Mouse (Mus musculus): ENCODE measurements around the gene Rnf144a. TPM values are rescaled to one million over a fixed set of nuclear protein-coding genes. Genes with fewer than 3 reads are reported as not detected.

Gene Rnf144a
- total and polyA plus RNA-seq, 3 experiments = not detected

- H3K79me2 ChIP-seq (ENCODE audit: control insufficient read depth, insufficient read depth, low read length, poor library complexity) = no peaks in the 10 kb centered on the region
- no peaks in the 10 kb centered on the region for H3K4me1 ChIP-seq (ENCODE audit: control insufficient read depth in 1 of 2, insufficient read depth in 2 of 2, low read length in 2 of 2)
- H3K9ac ChIP-seq (ENCODE audit: control insufficient read depth, low read depth, low read length, poor library complexity, severe bottlenecking) = no peak overlapping the region
- H3K36me3 ChIP-seq (ENCODE audit: control insufficient read depth in 1 of 2, insufficient read depth in 2 of 2, low read length in 2 of 2) = no peaks in the 10 kb centered on the region
- DNase-seq (ENCODE audit: low read depth, low spot score) = no peak
- no peaks in the 10 kb centered on the region for H3K9me3 ChIP-seq (replicated peaks; ENCODE audit: insufficient read depth, low read length)
- no peaks in the 10 kb centered on the region for H3K27me3 ChIP-seq (ENCODE audit: control insufficient read depth in 1 of 2, insufficient read depth in 2 of 2, low read length in 2 of 2)
- no peak overlapping the region for H3K4me3 ChIP-seq (ENCODE audit: control insufficient read depth in 1 of 2, insufficient read depth in 1 of 2, low read depth in 2 of 2, low read length in 2 of 2)
- H3K27ac ChIP-seq (ENCODE audit: control insufficient read depth, low read depth, low read length) = no peak overlapping the region
- no peak for TF ChIP-seq ZKSCAN1 (IDR thresholded peaks at IDR 0.05; ENCODE audit: low read depth, low read length)
- no peak for TF ChIP-seq USF2 (IDR thresholded peaks at IDR 0.05; ENCODE audit: borderline replicate concordance in 1 of 2, insufficient read depth in 1 of 2, low read depth in 1 of 2, low read length in 2 of 2)
- TF ChIP-seq JUND (IDR thresholded peaks at IDR 0.05; ENCODE audit: low read depth, low read length) = no peak
- TF ChIP-seq POLR2AphosphoS5 (IDR thresholded peaks at IDR 0.05; ENCODE audit: borderline replicate concordance, low read depth, low read length) = no peak
- TF ChIP-seq ELF1 (IDR thresholded peaks at IDR 0.05; ENCODE audit: low read depth, low read length) = no peak
- TF ChIP-seq E2F4 (IDR thresholded peaks at IDR 0.05; ENCODE audit: borderline replicate concordance, low read depth, low read length) = no peak
- TF ChIP-seq MYC (IDR thresholded peaks at IDR 0.05; ENCODE audit: low read depth, low read length) = no peak
- no peak for TF ChIP-seq ZC3H11A (IDR thresholded peaks at IDR 0.05; ENCODE audit: low read depth, low read length)
- no peak for TF ChIP-seq GABPA (IDR thresholded peaks at IDR 0.05; ENCODE audit: low read depth, low read length)
- no peak for TF ChIP-seq KAT2A (conservative IDR thresholded peaks at IDR 0.05; ENCODE audit: low read depth, low read length)
Measured at GRCm38 (mm10) chr12:26404781-26405702, 10.0 kb downstream of the Rnf144a start.

DNA sequence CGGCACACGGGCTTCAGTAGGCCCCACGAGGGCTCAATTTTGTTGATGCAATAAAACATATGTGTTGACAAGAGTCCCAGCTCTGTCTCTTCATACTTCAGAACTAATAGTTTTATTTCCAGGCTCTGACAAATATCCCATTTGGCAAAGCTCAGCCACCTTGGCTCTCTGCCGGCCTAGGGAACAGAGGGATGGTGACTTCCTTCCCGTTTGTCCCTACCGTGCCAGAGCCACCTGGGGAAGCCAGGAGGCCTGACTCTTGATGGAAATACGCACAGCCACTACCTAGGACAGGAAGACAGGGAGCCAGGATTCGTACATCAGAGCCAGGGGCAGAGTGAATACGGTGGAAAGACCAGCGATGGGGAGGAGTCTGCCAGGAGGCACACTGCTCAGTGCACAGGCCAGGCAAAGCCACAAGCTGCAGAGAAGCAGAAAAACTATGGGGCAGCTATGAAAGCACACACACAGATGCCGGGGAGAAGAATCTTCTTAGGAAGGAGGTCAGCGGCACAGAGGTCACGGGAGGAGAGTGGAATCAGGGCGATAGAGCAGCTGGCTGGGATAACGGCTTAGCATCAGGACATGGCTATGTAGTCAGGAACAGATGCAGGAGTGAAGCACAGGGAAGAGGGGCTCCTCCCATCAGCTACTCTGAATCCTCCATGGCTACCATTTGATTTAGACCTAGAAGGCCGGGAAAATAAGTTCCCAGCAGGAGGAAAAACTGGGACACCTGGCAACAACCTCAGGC, 11.5 kb downstream of the Rnf144a start:
- Histone ChIP-seq H3K4me1 (ENCODE audit: control insufficient read depth in 1 of 2, insufficient read depth in 2 of 2, low read length in 2 of 2) (no peaks in the 10 kb centered on the region), H3K9ac (ENCODE audit: control insufficient read depth, low read depth, low read length, poor library complexity, severe bottlenecking) (no peak overlapping the region), H3K27me3 (ENCODE audit: control insufficient read depth in 1 of 2, insufficient read depth in 2 of 2, low read length in 2 of 2) (no peaks in the 10 kb centered on the region), H3K4me3 (ENCODE audit: control insufficient read depth in 1 of 2, insufficient read depth in 1 of 2, low read depth in 2 of 2, low read length in 2 of 2) (no peak overlapping the region), H3K79me2 (ENCODE audit: control insufficient read depth, insufficient read depth, low read length, poor library complexity) (no peaks in the 10 kb centered on the region), H3K36me3 (ENCODE audit: control insufficient read depth in 1 of 2, insufficient read depth in 2 of 2, low read length in 2 of 2) (no peaks in the 10 kb centered on the region), H3K27ac (ENCODE audit: control insufficient read depth, low read depth, low read length) (no peak overlapping the region), H3K9me3 (replicated peaks; ENCODE audit: insufficient read depth, low read length) (no peaks in the 10 kb centered on the region)
- DNase-seq (ENCODE audit: low read depth, low spot score) = no peak
- TF ChIP-seq SMC3 (IDR thresholded peaks at IDR 0.05; ENCODE audit: low read depth, low read length) (no peak), CTCF (IDR thresholded peaks at IDR 0.05 in 2 of 3, conservative IDR thresholded peaks at IDR 0.05 in 1 of 3; ENCODE audit: control insufficient read depth in 1 of 3, insufficient read depth in 1 of 3, low read depth in 2 of 3, low read length in 3 of 3, poor library complexity in 1 of 3, severe bottlenecking in 1 of 3) (no peak), TAL1 (IDR thresholded peaks at IDR 0.05; ENCODE audit: low read length) (no peak), RAD21 (IDR thresholded peaks at IDR 0.05; ENCODE audit: low read depth, low read length) (no peak), ELF1 (IDR thresholded peaks at IDR 0.05; ENCODE audit: low read depth, low read length) (no peak), ZKSCAN1 (IDR thresholded peaks at IDR 0.05; ENCODE audit: low read depth, low read length) (no peak), NRF1 (IDR thresholded peaks at IDR 0.05; ENCODE audit: insufficient read depth, low read depth, low read length, poor library complexity, severe bottlenecking) (no peak), E2F4 (IDR thresholded peaks at IDR 0.05; ENCODE audit: borderline replicate concordance, low read depth, low read length) (no peak), ZC3H11A (IDR thresholded peaks at IDR 0.05; ENCODE audit: low read depth, low read length) (no peak), SIN3A (IDR thresholded peaks at IDR 0.05; ENCODE audit: low read length) (no peak)

All from MEL (cell line).